In the genomic region with DNA sequence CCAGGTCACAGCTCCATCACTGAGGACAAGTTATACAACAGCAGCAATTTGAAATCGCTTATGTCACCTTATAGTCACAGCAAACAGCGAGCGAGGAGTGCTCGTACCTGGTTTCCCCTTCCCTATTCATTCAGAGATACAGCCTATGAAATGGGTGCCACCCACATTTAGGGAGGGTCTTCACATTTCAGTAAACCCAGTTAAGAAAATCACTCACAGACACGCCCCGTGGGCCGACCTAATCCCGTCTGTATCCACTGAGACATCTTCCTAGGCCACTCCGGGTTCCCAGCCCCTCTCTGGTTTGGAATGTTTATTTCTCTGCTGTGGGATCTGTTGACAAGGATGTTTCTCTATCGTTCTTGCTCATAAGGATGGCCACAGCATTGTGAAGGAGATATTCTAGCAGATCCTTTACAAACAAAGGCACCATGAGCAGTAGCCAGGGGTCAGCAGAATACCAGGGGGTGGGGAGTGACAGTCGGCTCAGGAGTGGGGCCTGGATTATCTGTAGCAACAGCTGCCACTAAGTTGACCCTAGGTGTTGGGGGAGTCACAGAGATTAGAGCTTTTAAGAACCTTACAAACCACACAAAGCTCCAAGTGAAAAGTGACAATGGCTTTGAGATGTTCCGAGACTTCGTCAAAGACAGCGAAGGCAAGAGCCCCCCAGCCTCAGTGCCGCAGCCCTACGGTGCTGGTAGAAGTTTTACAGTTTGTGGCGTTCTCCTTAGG, we compare ENCODE assay signal across 16 mouse cellular contexts. TPM values are rescaled to one million over a fixed set of nuclear protein-coding genes. Genes with fewer than 3 reads are reported as not detected.
DNase-seq lines count a peak whose midpoint lies in the region; ATAC-seq and TF ChIP-seq lines count a peak whose summit lies in the region.
"Had no signal": no experiment of that assay in that cellular context is flagged by ENCODE, and none has a peak within 500 bp of the region (broad histone marks: within the 10 kb centered on the region; RNA-seq: fewer than 3 reads in every experiment).

No protein-coding gene starts in this region.

- no peaks in the 10 kb centered on the region for H3K27me3 ChIP-seq in embryonic facial prominence, embryonic 12.5 days
- no peaks in the 10 kb centered on the region for H3K27me3 ChIP-seq in hindbrain, embryonic 12.5 days
- no peaks in the 10 kb centered on the region for H3K27me3 ChIP-seq in midbrain, postnatal 0 days (ENCODE audit: insufficient read depth, low read length)

- H3K36me3 ChIP-seq in embryonic facial prominence, embryonic 12.5 days, result no peaks in the 10 kb centered on the region
- H3K36me3 ChIP-seq in hindbrain, embryonic 12.5 days, result no peaks in the 10 kb centered on the region
- H3K36me3 ChIP-seq in midbrain, postnatal 0 days (ENCODE audit: insufficient read depth, low read length), result peaks cover 4% of the 10 kb centered on the region; the same call in 1 of the 2 replicates
- H3K36me3 ChIP-seq: liver, embryonic 12.5 days had no signal

- H3K9me3 ChIP-seq in embryonic facial prominence, embryonic 12.5 days, result no peaks in the 10 kb centered on the region
- no peaks in the 10 kb centered on the region for H3K9me3 ChIP-seq in hindbrain, embryonic 12.5 days (replicated peaks)
- H3K9me3 ChIP-seq in midbrain, postnatal 0 days (ENCODE audit: low read length), result no peaks in the 10 kb centered on the region
- H3K9me3 ChIP-seq: liver, embryonic 12.5 days had no signal

- H3K4me2 ChIP-seq in embryonic facial prominence, embryonic 12.5 days (replicated peaks), result 0 out of 2 replicates have a peak overlapping the region, but pooled peaks have one; percentile 5
- H3K4me2 ChIP-seq in hindbrain, embryonic 12.5 days (replicated peaks), result peak overlapping the region; percentile 82
- peak overlapping the region; percentile 85 for H3K4me2 ChIP-seq in midbrain, postnatal 0 days (ENCODE audit: low read depth, low read length, poor library complexity, severe bottlenecking)

- DNase-seq in layer of hippocampus, adult 2 months (ENCODE audit: low spot score in 2 of 2), result no peak
- DNase-seq in layer of hippocampus, adult 11-12 months (ENCODE audit: low spot score), result no peak
- peak; percentile 36 for DNase-seq in midbrain, postnatal 0 days (ENCODE audit: low spot score)
- DNase-seq in frontal cortex, adult 2 months (ENCODE audit: extremely low spot score in 1 of 2, low spot score in 1 of 2), result no peak
- no peak for DNase-seq in kidney, postnatal 36 days
- DNase-seq in adrenal gland, postnatal 36 days, result no peak
- DNase-seq: adrenal gland, postnatal 14 days; gastrocnemius, postnatal 25 days; kidney, adult 2 months; layer of hippocampus, postnatal 36 days; lung, postnatal 4 days had no signal

- 0 out of 2 replicates have a peak, but pooled peaks cover 8% of the 10 kb centered on the region for H3K4me1 ChIP-seq in embryonic facial prominence, embryonic 12.5 days
- peaks cover 17% of the 10 kb centered on the region for H3K4me1 ChIP-seq in hindbrain, embryonic 12.5 days
- H3K4me1 ChIP-seq in midbrain, postnatal 0 days (ENCODE audit: insufficient read depth, low read length), result no peaks in the 10 kb centered on the region

- no peak for ATAC-seq in embryonic facial prominence, embryonic 12.5 days (ENCODE audit: insufficient number of reproducible peaks, insufficient read depth, low FRiP score, low TSS enrichment)
- no peak for ATAC-seq in hindbrain, embryonic 12.5 days (ENCODE audit: low FRiP score)
- peak; percentile 35; the same call in 1 of the 2 replicates for ATAC-seq in midbrain, postnatal 0 days (ENCODE audit: low FRiP score)
- ATAC-seq: liver, embryonic 12.5 days had no signal

- WGBS in embryonic facial prominence, embryonic 12.5 days, result 62% methylated on average over 17 of the region's 17 CpGs
- WGBS in hindbrain, embryonic 12.5 days, result 61% methylated on average over 17 of the region's 17 CpGs
- WGBS in midbrain, postnatal 0 days, result 34% methylated on average over 17 of the region's 17 CpGs

- H3K4me3 ChIP-seq in layer of hippocampus, adult 2 months, result no peak overlapping the region; the same call in 1 of the 2 replicates
- no peak overlapping the region for H3K4me3 ChIP-seq in embryonic facial prominence, embryonic 12.5 days
- no peak overlapping the region for H3K4me3 ChIP-seq in hindbrain, embryonic 12.5 days
- H3K4me3 ChIP-seq in midbrain, postnatal 0 days (ENCODE audit: low read depth, low read length), result peak overlapping the region; percentile 67

- no peak for TF ChIP-seq CTCF in layer of hippocampus, adult 2 months (conservative IDR thresholded peaks at IDR 0.05)
- no peak for TF ChIP-seq CTCF in midbrain, postnatal 0 days (IDR thresholded peaks at IDR 0.05)

- H3K27ac ChIP-seq in layer of hippocampus, adult 2 months, result peak overlapping the region; percentile 96; the same call in 1 of the 2 replicates
- no peak overlapping the region for H3K27ac ChIP-seq in embryonic facial prominence, embryonic 12.5 days
- no peak overlapping the region for H3K27ac ChIP-seq in hindbrain, embryonic 12.5 days
- H3K27ac ChIP-seq in midbrain, postnatal 0 days (ENCODE audit: low read depth, low read length), result 0 out of 2 replicates have a peak overlapping the region, but pooled peaks have one; percentile 81
- H3K27ac ChIP-seq: liver, embryonic 12.5 days had no signal

- no peak overlapping the region for H3K9ac ChIP-seq in embryonic facial prominence, embryonic 12.5 days
- peak overlapping the region; percentile 77 for H3K9ac ChIP-seq in hindbrain, embryonic 12.5 days
- peak overlapping the region; percentile 70; the same call in 1 of the 2 replicates for H3K9ac ChIP-seq in midbrain, postnatal 0 days (replicated peaks; ENCODE audit: low read length, poor library complexity, severe bottlenecking)

RNA-seq across cellular contexts. Expression of gene Tmem106c, which starts 1.5 kb away (rescaled TPM):
- total RNA-seq in layer of hippocampus, adult 2 months (2021), result 10 to 100 TPM; 32.8 to 34.1 TPM
- polyA plus RNA-seq in embryonic facial prominence, embryonic 12.5 days (2016; fragmentation: Nextera tagmentation; extraction: Ambion mirVana), result 35.9 and 37.6 TPM in 2 replicates
- polyA plus RNA-seq in hindbrain, embryonic 12.5 days (2016; fragmentation: Nextera tagmentation; extraction: Ambion mirVana), result 44.0 and 49.5 TPM in 2 replicates
- 40.3 and 57.7 TPM in 2 replicates for total RNA-seq in midbrain, postnatal 0 days (2014; rRNA removed)
- polyA plus RNA-seq in midbrain, postnatal 0 days (2015; fragmentation: Nextera tagmentation; extraction: Ambion mirVana), result 43.8 and 49.2 TPM in 2 replicates
- polyA plus RNA-seq in frontal cortex, adult 2 months (2012; rRNA removed), result 50.6 and 56.1 TPM in 2 replicates
- 10 to 100 TPM; 50.6 to 61.7 TPM for total RNA-seq in adrenal gland, postnatal 36 days (2021)

RNA-seq across cellular contexts. Expression of gene Col2a1, which starts 39.0 kb away (rescaled TPM):
- 1 to 10 TPM in 1 of 2 experiments, under 1 TPM in 1; 0.61 to 1.2 TPM for total RNA-seq in layer of hippocampus, adult 2 months (2021)
- 377 and 433 TPM in 2 replicates for polyA plus RNA-seq in embryonic facial prominence, embryonic 12.5 days (2016; fragmentation: Nextera tagmentation; extraction: Ambion mirVana)
- 459 and 487 TPM in 2 replicates for polyA plus RNA-seq in hindbrain, embryonic 12.5 days (2016; fragmentation: Nextera tagmentation; extraction: Ambion mirVana)
- 13.8 and 17.8 TPM in 2 replicates for total RNA-seq in midbrain, postnatal 0 days (2014; rRNA removed)
- 4.9 and 6.2 TPM in 2 replicates for polyA plus RNA-seq in midbrain, postnatal 0 days (2015; fragmentation: Nextera tagmentation; extraction: Ambion mirVana)
- 1.8 and 2.0 TPM in 2 replicates for polyA plus RNA-seq in frontal cortex, adult 2 months (2012; rRNA removed)
- not detected for total RNA-seq in adrenal gland, postnatal 36 days (2021)
- total RNA-seq: adrenal gland, postnatal 14 days; neutrophil, adult 5-6 weeks had no signal
- polyA plus RNA-seq: erythroblast, embryonic 14.5 days; kidney, adult 2 months had no signal

RNA-seq across cellular contexts. Expression of gene Vdr, which starts 55.0 kb away (rescaled TPM):
- total RNA-seq in layer of hippocampus, adult 2 months (2021), result under 1 TPM in 1 of 2 experiments, not detected in 1; 0.10 TPM
- polyA plus RNA-seq in embryonic facial prominence, embryonic 12.5 days (2016; fragmentation: Nextera tagmentation; extraction: Ambion mirVana), result 0.60 and 0.97 TPM in 2 replicates
- polyA plus RNA-seq in hindbrain, embryonic 12.5 days (2016; fragmentation: Nextera tagmentation; extraction: Ambion mirVana), result 0.43 and 0.70 TPM in 2 replicates
- 0.09 and 0.27 TPM in 2 replicates for total RNA-seq in midbrain, postnatal 0 days (2014; rRNA removed)
- 0.12 and 0.22 TPM in 2 replicates for polyA plus RNA-seq in midbrain, postnatal 0 days (2015; fragmentation: Nextera tagmentation; extraction: Ambion mirVana)
- polyA plus RNA-seq in frontal cortex, adult 2 months (2012; rRNA removed), result 1.2 and 1.5 TPM in 2 replicates
- total RNA-seq in adrenal gland, postnatal 36 days (2021), result 10 to 100 TPM in 1 of 2 experiments, 1 to 10 TPM in 1; 6.4 to 33.3 TPM
- polyA plus RNA-seq: erythroblast, embryonic 14.5 days had no signal

Comparison
In these comparisons a context has a peak if more than half of its experiments do, and no peak if none do; other contexts are left out.
1. H3K27ac ChIP-seq: peak in layer of hippocampus, adult 2 months (single experiment) and midbrain, postnatal 0 days (single experiment); none in embryonic facial prominence, embryonic 12.5 days (single experiment) and hindbrain, embryonic 12.5 days (single experiment).
2. H3K4me2 ChIP-seq: peak in every context shown above with its lines; median percentile 85 in midbrain, postnatal 0 days; 82 in hindbrain, embryonic 12.5 days; 5 in embryonic facial prominence, embryonic 12.5 days.
3. RNA of gene Col2a1, which starts 39.0 kb away (polyA plus RNA-seq): 459 to 487 TPM in hindbrain, embryonic 12.5 days and 377 to 433 TPM in embryonic facial prominence, embryonic 12.5 days; 4.9 to 6.2 TPM in midbrain, postnatal 0 days and 1.8 to 2.0 TPM in frontal cortex, adult 2 months; every median in the first group is over 10 times any median in the second.